Mouse (Mus musculus): ENCODE results near the gene Aasdh.

DNA sequence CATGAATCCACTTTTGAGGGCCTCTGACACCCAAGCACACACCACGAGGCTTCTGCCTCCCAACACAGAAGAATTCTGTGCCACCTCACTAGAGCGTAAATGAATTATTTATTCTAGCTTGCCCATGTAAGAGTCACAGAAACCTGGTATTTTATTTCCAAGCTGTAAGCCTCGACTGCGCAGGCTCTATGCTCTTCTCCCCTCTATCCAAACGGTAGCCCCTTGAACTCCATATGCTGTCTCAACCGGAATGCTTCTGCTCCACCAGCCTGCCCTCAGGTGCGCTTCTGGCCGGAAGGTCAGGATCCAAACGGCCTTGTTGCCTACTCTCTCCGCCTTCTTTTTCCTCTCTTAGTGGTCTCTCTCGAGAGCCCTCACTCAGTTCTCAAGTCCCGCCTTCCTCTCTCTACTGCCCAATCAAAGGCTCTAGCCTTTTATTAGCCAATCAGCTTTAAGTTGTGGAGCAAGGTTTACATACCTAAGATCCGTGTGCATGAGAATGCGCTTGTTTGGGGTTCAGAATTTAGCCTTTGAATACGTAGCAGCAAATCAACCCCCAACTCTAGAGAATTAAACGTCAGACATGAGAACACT lies 36.5 kb downstream of the Aasdh start:
- TF ChIP-seq CTCF (conservative IDR thresholded peaks at IDR 0.05; ENCODE audit: low read length): no peak
- TF ChIP-seq POU5F1 (IDR thresholded peaks at IDR 0.05; ENCODE audit: borderline replicate concordance, low read length): no peak

Measured in E14TG2a.4 (cell line).